Mouse (Mus musculus): ENCODE results near the gene Akr1c21. TPM values are rescaled to one million over a fixed set of nuclear protein-coding genes. Genes with fewer than 3 reads are reported as not detected.
A peak's percentile ranks its signal among the peaks of the same experiment; 100 is the strongest.
"Not testable (repeated sequence)": the region's sequence is repeated elsewhere in the genome, so short reads cannot be mapped to it uniquely, and the experiment has no call there.

The Akr1c21 gene
- polyA plus RNA-seq (2012; ENCODE audit: insufficient read depth, insufficient read length, missing spikeins): not detected in 2 replicates

DNA sequence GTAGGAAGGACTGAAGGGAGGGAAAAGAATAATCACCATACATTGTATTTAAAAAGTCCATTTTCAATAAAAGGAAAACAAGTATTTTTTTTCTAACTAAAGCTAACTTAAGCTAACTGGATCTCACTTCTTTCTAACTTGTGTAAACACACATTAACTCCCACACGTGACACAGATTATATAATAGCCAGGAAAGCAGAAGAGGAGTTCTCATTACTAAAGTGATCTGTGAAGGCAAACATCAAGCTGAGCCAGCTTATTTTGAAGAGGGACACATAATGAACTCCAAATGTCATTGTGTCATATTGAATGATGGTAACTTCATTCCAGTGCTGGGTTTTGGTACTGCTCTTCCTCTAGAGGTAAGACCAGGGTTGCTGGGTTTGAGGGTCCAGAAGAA lies at the start of gene Akr1c21:
Akr1c21 (plus strand) TSS at position 205 of the 400 bp plus-strand sequence.
- H3K4me3 ChIP-seq (ENCODE audit: insufficient read depth, low read length): no peak within 1 kb of the TSS
- TF ChIP-seq POLR2A (IDR thresholded peaks at IDR 0.05; ENCODE audit: borderline replicate concordance, low read depth, low read length): no peak
- TF ChIP-seq CTCF (IDR thresholded peaks at IDR 0.05; ENCODE audit: low read depth, low read length): no peak
- no peaks in the 10 kb centered on the region for H3K4me1 ChIP-seq (ENCODE audit: control insufficient read depth, insufficient read depth, low read length)
- H3K27ac ChIP-seq (ENCODE audit: insufficient read depth, low read depth, low read length): no peak within 1 kb of the TSS

DNA sequence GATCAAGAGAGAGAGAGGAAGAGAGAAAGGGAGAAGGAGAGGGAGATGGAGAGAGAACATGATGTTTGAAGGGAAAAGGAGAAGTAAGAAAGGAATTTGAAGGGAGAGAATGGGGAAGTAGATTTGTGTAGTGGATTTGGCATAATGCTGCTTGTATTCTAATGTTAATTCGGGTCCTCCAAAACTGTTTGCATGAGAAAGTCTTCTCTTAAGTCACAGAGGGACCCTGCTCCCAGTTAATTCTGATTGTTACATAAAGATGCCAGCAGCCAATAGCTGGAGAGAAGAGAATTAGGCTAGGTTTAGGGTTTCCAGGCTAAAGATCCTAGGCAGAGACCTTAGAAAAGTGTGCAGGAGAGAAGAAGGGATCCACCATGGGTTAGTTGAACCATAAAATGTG lies 14.7 kb upstream of the Akr1c21 start:
- Histone ChIP-seq H3K27ac (ENCODE audit: insufficient read depth, low read depth, low read length) (no peak overlapping the region), H3K4me1 (ENCODE audit: control insufficient read depth, insufficient read depth, low read length) (peaks cover 2% of the 10 kb centered on the region; the same call in 1 of the 2 replicates), H3K4me3 (ENCODE audit: insufficient read depth, low read length) (no peak overlapping the region)
- TF ChIP-seq POLR2A (IDR thresholded peaks at IDR 0.05; ENCODE audit: borderline replicate concordance, low read depth, low read length): no peak
- no peak for TF ChIP-seq CTCF (IDR thresholded peaks at IDR 0.05; ENCODE audit: low read depth, low read length)

DNA sequence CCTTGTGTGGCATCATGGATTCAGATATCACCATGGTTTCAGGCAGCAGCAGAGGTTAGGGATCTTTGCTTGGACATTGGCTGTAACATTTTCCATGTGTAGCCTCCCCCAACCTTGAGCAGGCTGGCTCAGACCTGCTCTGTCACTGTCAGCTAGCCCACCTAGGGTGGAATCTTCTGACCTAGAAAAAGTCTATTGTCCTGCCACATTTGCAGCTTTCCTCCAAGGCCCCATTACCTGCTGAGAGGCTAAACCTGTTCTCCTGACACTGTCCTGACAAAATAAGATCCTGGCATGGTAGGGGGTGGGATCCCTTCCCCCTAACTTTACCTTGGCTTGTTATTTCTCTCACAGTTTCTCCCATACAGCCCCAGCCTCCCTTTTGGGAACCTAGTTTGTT lies 13.4 kb upstream of the Akr1c21 start:
- no peak for TF ChIP-seq POLR2A (IDR thresholded peaks at IDR 0.05; ENCODE audit: borderline replicate concordance, low read depth, low read length)
- TF ChIP-seq CTCF (IDR thresholded peaks at IDR 0.05; ENCODE audit: low read depth, low read length): no peak
- no peak overlapping the region for H3K4me3 ChIP-seq (ENCODE audit: insufficient read depth, low read length)
- no peak overlapping the region for H3K27ac ChIP-seq (ENCODE audit: insufficient read depth, low read depth, low read length)
- H3K4me1 ChIP-seq (ENCODE audit: control insufficient read depth, insufficient read depth, low read length): peaks cover 2% of the 10 kb centered on the region; the same call in 1 of the 2 replicates

DNA sequence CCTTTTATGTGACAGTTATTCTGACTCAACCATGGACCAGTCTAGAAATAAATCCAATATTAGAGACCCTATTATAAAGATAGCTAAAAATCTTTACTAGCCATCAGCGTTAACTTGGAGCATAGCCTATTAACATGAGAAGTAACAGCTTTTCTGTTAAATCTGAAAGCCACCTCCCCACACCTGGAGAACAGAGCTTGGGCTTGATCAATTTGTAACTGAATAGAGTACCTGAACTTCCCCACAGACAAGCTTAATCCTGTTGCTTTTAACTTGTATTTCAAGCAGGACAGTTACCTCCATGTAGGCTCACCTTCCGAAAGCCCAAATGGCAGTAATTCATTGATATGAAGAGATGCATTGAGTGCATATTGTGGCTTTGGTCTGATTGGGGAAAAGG lies 7.9 kb upstream of the Akr1c21 start:
- Histone ChIP-seq H3K4me3 (ENCODE audit: insufficient read depth, low read length) (no peak overlapping the region), H3K27ac (ENCODE audit: insufficient read depth, low read depth, low read length) (no peak overlapping the region), H3K4me1 (ENCODE audit: control insufficient read depth, insufficient read depth, low read length) (no peaks in the 10 kb centered on the region)
- no peak for TF ChIP-seq POLR2A (IDR thresholded peaks at IDR 0.05; ENCODE audit: borderline replicate concordance, low read depth, low read length)
- TF ChIP-seq CTCF (IDR thresholded peaks at IDR 0.05; ENCODE audit: low read depth, low read length): no peak

DNA sequence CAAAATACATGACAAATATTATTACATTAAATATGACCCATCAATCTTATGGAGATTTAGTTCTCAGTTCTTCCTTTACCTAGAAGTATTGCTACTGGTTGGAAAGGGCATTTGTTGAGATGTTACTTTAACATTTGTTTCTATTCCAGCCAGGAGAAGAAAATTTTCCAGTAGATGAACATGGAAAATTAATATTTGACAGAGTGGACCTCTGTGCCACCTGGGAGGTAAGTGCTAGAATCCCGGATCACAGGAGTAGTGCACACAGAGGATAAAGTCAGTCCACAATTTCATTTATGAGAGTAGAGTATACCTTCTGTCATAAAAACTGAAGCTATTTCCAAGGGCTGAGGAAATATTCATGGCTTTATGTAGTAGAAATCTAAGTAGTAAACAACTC lies 3.0 kb downstream of the Akr1c21 start:
- no peak overlapping the region for H3K27ac ChIP-seq (ENCODE audit: insufficient read depth, low read depth, low read length)
- no peak overlapping the region for H3K4me3 ChIP-seq (ENCODE audit: insufficient read depth, low read length)
- H3K4me1 ChIP-seq (ENCODE audit: control insufficient read depth, insufficient read depth, low read length): no peaks in the 10 kb centered on the region
- no peak for TF ChIP-seq POLR2A (IDR thresholded peaks at IDR 0.05; ENCODE audit: borderline replicate concordance, low read depth, low read length)
- TF ChIP-seq CTCF (IDR thresholded peaks at IDR 0.05; ENCODE audit: low read depth, low read length): no peak

DNA sequence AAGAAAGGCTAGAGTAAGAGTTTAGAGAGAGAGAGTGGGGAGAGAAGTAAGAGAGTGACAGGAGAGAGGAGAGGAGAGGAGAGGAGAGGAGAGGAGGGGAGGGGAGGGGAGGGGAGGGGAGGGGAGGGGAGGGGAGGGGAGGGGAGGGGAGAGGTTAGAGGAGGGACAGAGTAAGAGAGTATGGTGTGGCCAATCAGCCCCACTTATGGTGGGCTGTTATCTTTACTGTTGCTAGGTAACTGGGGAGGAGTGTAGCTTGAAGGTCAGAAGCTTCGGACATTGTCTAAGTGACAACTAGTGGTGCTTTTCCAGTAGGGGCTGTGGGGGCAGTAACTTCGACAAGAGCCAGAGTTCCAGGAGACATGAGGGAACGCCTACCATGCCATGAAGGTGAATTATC lies 29.6 kb downstream of the Akr1c21 start:
- H3K4me1 ChIP-seq (ENCODE audit: control insufficient read depth, insufficient read depth, low read length); H3K4me3 ChIP-seq (ENCODE audit: insufficient read depth, low read length); H3K27ac ChIP-seq (ENCODE audit: insufficient read depth, low read depth, low read length): not testable (repeated sequence)

DNA sequence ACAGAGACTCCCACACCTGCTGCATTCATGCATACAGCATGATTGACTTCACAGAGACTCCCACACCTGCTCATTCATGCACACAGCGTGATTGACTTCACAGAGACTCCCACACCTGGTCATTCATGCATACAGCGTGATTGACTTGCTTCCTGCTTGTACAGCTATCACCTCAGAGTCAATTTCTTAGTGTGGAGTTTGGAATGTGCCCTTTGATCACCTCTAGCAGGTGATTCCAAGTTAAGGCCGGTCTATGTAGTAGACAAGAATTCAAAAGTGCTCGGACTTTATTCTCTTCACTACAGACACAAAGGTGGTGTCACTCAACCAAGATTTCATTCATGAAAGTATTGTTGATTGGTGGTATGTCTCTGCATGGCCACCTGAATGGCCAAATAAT lies 32.9 kb downstream of the Akr1c21 start:
- no peak for TF ChIP-seq CTCF (IDR thresholded peaks at IDR 0.05; ENCODE audit: low read depth, low read length)
- no peak for TF ChIP-seq POLR2A (IDR thresholded peaks at IDR 0.05; ENCODE audit: borderline replicate concordance, low read depth, low read length)
- Histone ChIP-seq H3K4me3 (ENCODE audit: insufficient read depth, low read length) (no peak overlapping the region), H3K4me1 (ENCODE audit: control insufficient read depth, insufficient read depth, low read length) (peaks cover 4% of the 10 kb centered on the region), H3K27ac (ENCODE audit: insufficient read depth, low read depth, low read length) (no peak overlapping the region)

DNA sequence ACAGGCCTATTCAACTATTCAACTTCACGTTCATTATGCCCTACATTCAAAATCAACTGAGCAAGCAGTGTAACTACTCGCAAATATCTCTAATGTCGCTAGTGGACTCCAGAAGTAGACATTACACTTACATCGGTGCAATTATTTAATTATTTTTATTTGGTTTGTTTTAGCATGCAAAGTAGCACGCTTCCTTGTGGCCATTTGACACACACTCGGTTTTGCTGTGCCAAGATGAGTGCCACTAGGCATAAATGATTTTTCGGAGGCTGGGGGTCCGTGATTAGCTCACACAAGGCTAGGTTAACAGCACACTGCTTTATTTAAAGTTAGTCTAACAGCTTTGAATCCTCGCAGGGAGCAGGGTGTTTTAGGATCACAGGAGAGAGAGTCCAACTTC lies 34.7 kb downstream of the Akr1c21 start:
- Histone ChIP-seq H3K4me3 (ENCODE audit: insufficient read depth, low read length) (peak overlapping the region; percentile 84), H3K27ac (ENCODE audit: insufficient read depth, low read depth, low read length) (peak overlapping the region; percentile 49), H3K4me1 (ENCODE audit: control insufficient read depth, insufficient read depth, low read length) (peaks cover 4% of the 10 kb centered on the region)
- TF ChIP-seq POLR2A (IDR thresholded peaks at IDR 0.05; ENCODE audit: borderline replicate concordance, low read depth, low read length) (no peak), CTCF (IDR thresholded peaks at IDR 0.05; ENCODE audit: low read depth, low read length) (no peak)

DNA sequence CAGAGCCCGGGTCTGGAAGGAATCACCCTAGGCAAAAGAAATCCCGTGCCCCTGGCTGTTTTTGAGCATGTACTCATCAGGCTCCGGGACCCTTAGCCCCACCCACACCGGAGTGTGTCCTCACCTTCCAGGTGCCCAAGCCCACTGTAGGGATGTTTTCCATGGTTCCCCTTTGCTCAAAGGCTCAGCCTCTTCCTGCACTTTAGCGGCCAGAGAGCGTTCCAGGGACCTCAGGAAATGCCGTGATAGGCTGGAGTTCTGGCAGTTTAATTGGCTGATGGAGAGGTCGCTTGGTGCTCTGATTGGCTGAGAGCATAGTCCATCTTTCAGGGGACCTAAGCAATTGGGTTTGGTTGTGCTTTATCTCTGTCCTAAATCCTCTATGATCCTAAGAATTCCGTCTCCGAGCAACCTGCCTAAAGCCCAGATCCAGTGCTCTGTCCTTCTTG lies 35.1 kb downstream of the Akr1c21 start, which contains the start of gene Akr1e1:
Akr1e1 (minus strand) TSS at position 214 of the 449 bp plus-strand sequence.
- TF ChIP-seq POLR2A (IDR thresholded peaks at IDR 0.05; ENCODE audit: borderline replicate concordance, low read depth, low read length) (peak; percentile 81), CTCF (IDR thresholded peaks at IDR 0.05; ENCODE audit: low read depth, low read length) (no peak)
- Histone ChIP-seq H3K27ac (ENCODE audit: insufficient read depth, low read depth, low read length) (peak within 1 kb of the TSS; percentile 49), H3K4me3 (ENCODE audit: insufficient read depth, low read length) (peak within 1 kb of the TSS; percentile 84)

DNA sequence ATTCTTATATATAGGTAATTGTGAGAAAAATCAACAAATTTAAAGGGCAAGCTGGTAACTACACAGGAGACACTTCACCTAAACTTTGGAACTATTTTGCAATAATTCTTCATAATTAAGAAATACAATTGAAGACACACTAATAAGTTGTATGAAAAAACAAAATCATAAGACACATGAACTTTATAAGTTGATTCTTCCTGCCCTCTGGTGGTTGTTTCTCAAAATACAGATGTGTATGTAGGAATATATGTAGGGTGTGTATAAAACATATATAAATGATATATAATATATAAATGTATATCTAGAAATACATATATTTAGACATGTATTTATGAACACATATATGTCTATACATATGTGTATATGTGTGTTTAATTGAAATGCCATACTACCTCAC lies 37.0 kb downstream of the Akr1c21 start:
- Histone ChIP-seq H3K27ac (ENCODE audit: insufficient read depth, low read depth, low read length) (no peak overlapping the region), H3K4me1 (ENCODE audit: control insufficient read depth, insufficient read depth, low read length) (peaks cover 2% of the 10 kb centered on the region; the same call in 1 of the 2 replicates), H3K4me3 (ENCODE audit: insufficient read depth, low read length) (no peak overlapping the region)
- TF ChIP-seq POLR2A (IDR thresholded peaks at IDR 0.05; ENCODE audit: borderline replicate concordance, low read depth, low read length) (no peak), CTCF (IDR thresholded peaks at IDR 0.05; ENCODE audit: low read depth, low read length) (no peak)

More for the DNA sequence above, 35.1 kb downstream of the Akr1c21 start, which contains the start of gene Akr1e1:
- peaks cover 4% of the 10 kb centered on the region for H3K4me1 ChIP-seq (ENCODE audit: control insufficient read depth, insufficient read depth, low read length)

Other genes with a start within 250 kb of the Akr1c21 start
- not detected in 2 replicates for gene Akr1c6, start 139.8 kb upstream of the Akr1c21 start, polyA plus RNA-seq (2012; ENCODE audit: insufficient read depth, insufficient read length, missing spikeins)
- gene Akr1c20, start 50.7 kb upstream of the Akr1c21 start, polyA plus RNA-seq (2012; ENCODE audit: insufficient read depth, insufficient read length, missing spikeins): not detected in 2 replicates
- 20.2 and 34.8 TPM in 2 replicates for gene Akr1e1, start 35.1 kb downstream of the Akr1c21 start, polyA plus RNA-seq (2012; ENCODE audit: insufficient read depth, insufficient read length, missing spikeins)